Mouse (Mus musculus): Measurements from ENCODE around the gene Celf2. TPM values are rescaled to one million over a fixed set of nuclear protein-coding genes. Genes with fewer than 3 reads are reported as not detected.
"Not testable (repeated sequence)": the region's sequence is repeated elsewhere in the genome, so short reads cannot be mapped to it uniquely, and the experiment has no call there.

Gene Celf2
- 154 and 180 TPM in 2 replicates for total RNA-seq (2017)

GRCm38 (mm10) chr2:7509463-7509862 lies at the start of gene Celf2:
TSS of gene Celf2 (minus strand) at chr2:7509563.
- not testable (repeated sequence) for ATAC-seq (replicated peaks in 1 of 2; ENCODE audit: insufficient read depth in 1 of 2, low FRiP score in 2 of 2, low TSS enrichment in 1 of 2, low read depth in 1 of 2, poor library complexity in 2 of 2, severe bottlenecking in 2 of 2)

- ATAC-seq (replicated peaks in 1 of 2; ENCODE audit: insufficient read depth in 1 of 2, low FRiP score in 2 of 2, low TSS enrichment in 1 of 2, low read depth in 1 of 2, poor library complexity in 2 of 2, severe bottlenecking in 2 of 2), result no peak
These were observed 46.0 kb upstream of the Celf2 start for GRCm38 (mm10) chr2:7555144-7555892.

GRCm38 (mm10) chr2:7554601-7555000 lies 45.2 kb upstream of the Celf2 start:
- ATAC-seq (replicated peaks in 1 of 2; ENCODE audit: insufficient read depth in 1 of 2, low FRiP score in 2 of 2, low TSS enrichment in 1 of 2, low read depth in 1 of 2, poor library complexity in 2 of 2, severe bottlenecking in 2 of 2), result no peak

GRCm38 (mm10) chr2:7552887-7553286 lies 43.5 kb upstream of the Celf2 start:
- ATAC-seq (replicated peaks in 1 of 2; ENCODE audit: insufficient read depth in 1 of 2, low FRiP score in 2 of 2, low TSS enrichment in 1 of 2, low read depth in 1 of 2, poor library complexity in 2 of 2, severe bottlenecking in 2 of 2), result no peak

- ATAC-seq (replicated peaks in 1 of 2; ENCODE audit: insufficient read depth in 1 of 2, low FRiP score in 2 of 2, low TSS enrichment in 1 of 2, low read depth in 1 of 2, poor library complexity in 2 of 2, severe bottlenecking in 2 of 2), result no peak
These were observed 39.5 kb upstream of the Celf2 start for GRCm38 (mm10) chr2:7548886-7549285.

GRCm38 (mm10) chr2:7534615-7535204 lies 25.3 kb upstream of the Celf2 start:
- no peak for ATAC-seq (replicated peaks in 1 of 2; ENCODE audit: insufficient read depth in 1 of 2, low FRiP score in 2 of 2, low TSS enrichment in 1 of 2, low read depth in 1 of 2, poor library complexity in 2 of 2, severe bottlenecking in 2 of 2)

- ATAC-seq (replicated peaks in 1 of 2; ENCODE audit: insufficient read depth in 1 of 2, low FRiP score in 2 of 2, low TSS enrichment in 1 of 2, low read depth in 1 of 2, poor library complexity in 2 of 2, severe bottlenecking in 2 of 2), result no peak
These were observed 24.8 kb upstream of the Celf2 start for GRCm38 (mm10) chr2:7534195-7534594.

- no peak for ATAC-seq (replicated peaks in 1 of 2; ENCODE audit: insufficient read depth in 1 of 2, low FRiP score in 2 of 2, low TSS enrichment in 1 of 2, low read depth in 1 of 2, poor library complexity in 2 of 2, severe bottlenecking in 2 of 2)
These were observed 22.0 kb upstream of the Celf2 start for GRCm38 (mm10) chr2:7531185-7531960.

- no peak for ATAC-seq (replicated peaks in 1 of 2; ENCODE audit: insufficient read depth in 1 of 2, low FRiP score in 2 of 2, low TSS enrichment in 1 of 2, low read depth in 1 of 2, poor library complexity in 2 of 2, severe bottlenecking in 2 of 2)
These were observed 21.3 kb upstream of the Celf2 start for GRCm38 (mm10) chr2:7530461-7531184.

- no peak for ATAC-seq (replicated peaks in 1 of 2; ENCODE audit: insufficient read depth in 1 of 2, low FRiP score in 2 of 2, low TSS enrichment in 1 of 2, low read depth in 1 of 2, poor library complexity in 2 of 2, severe bottlenecking in 2 of 2)
These were observed 20.3 kb upstream of the Celf2 start for GRCm38 (mm10) chr2:7529637-7530036.

GRCm38 (mm10) chr2:7526696-7527095 lies 17.3 kb upstream of the Celf2 start:
- no peak for ATAC-seq (replicated peaks in 1 of 2; ENCODE audit: insufficient read depth in 1 of 2, low FRiP score in 2 of 2, low TSS enrichment in 1 of 2, low read depth in 1 of 2, poor library complexity in 2 of 2, severe bottlenecking in 2 of 2)

GRCm38 (mm10) chr2:7519473-7519872 lies 10.1 kb upstream of the Celf2 start:
- no peak for ATAC-seq (replicated peaks in 1 of 2; ENCODE audit: insufficient read depth in 1 of 2, low FRiP score in 2 of 2, low TSS enrichment in 1 of 2, low read depth in 1 of 2, poor library complexity in 2 of 2, severe bottlenecking in 2 of 2)

- no peak for ATAC-seq (replicated peaks in 1 of 2; ENCODE audit: insufficient read depth in 1 of 2, low FRiP score in 2 of 2, low TSS enrichment in 1 of 2, low read depth in 1 of 2, poor library complexity in 2 of 2, severe bottlenecking in 2 of 2)
These were observed 15.9 kb downstream of the Celf2 start for GRCm38 (mm10) chr2:7493420-7493819.

GRCm38 (mm10) chr2:7484974-7485373 lies 24.4 kb downstream of the Celf2 start:
- ATAC-seq (replicated peaks in 1 of 2; ENCODE audit: insufficient read depth in 1 of 2, low FRiP score in 2 of 2, low TSS enrichment in 1 of 2, low read depth in 1 of 2, poor library complexity in 2 of 2, severe bottlenecking in 2 of 2), result no peak

- no peak for ATAC-seq (replicated peaks in 1 of 2; ENCODE audit: insufficient read depth in 1 of 2, low FRiP score in 2 of 2, low TSS enrichment in 1 of 2, low read depth in 1 of 2, poor library complexity in 2 of 2, severe bottlenecking in 2 of 2)
These were observed 27.3 kb downstream of the Celf2 start for GRCm38 (mm10) chr2:7482062-7482461.

- no peak for ATAC-seq (replicated peaks in 1 of 2; ENCODE audit: insufficient read depth in 1 of 2, low FRiP score in 2 of 2, low TSS enrichment in 1 of 2, low read depth in 1 of 2, poor library complexity in 2 of 2, severe bottlenecking in 2 of 2)
These were observed 48.9 kb downstream of the Celf2 start for GRCm38 (mm10) chr2:7460329-7461056.

- no peak for ATAC-seq (replicated peaks in 1 of 2; ENCODE audit: insufficient read depth in 1 of 2, low FRiP score in 2 of 2, low TSS enrichment in 1 of 2, low read depth in 1 of 2, poor library complexity in 2 of 2, severe bottlenecking in 2 of 2)
These were observed 70.6 kb downstream of the Celf2 start for GRCm38 (mm10) chr2:7438721-7439282.
